12 mouse cellular contexts compared by ENCODE assay signal in the genomic region with DNA sequence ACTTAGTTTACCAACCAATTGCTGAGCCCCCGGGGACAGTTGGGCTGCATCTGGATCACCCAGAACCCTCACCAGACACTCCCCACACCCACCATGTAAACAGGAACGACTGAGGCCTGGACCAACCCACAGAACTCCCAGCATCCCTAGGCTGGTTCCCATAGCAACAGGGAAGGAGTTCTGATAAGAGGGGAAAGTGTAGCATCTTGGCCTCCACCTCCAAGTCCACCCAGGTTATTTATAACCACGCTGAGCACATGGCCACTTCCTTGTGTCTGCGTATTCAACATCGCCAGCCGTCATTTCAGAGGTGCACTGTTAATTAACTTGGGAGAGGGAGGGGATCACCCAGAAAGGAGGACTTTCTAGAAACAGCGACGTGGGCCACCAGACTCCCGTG.
A peak's percentile ranks its signal among the peaks of the same experiment; 100 is the strongest.
DNase-seq lines count a peak whose midpoint lies in the region; ATAC-seq and TF ChIP-seq lines count a peak whose summit lies in the region.
"Had no signal": no experiment of that assay in that cellular context is flagged by ENCODE, and none has a peak within 500 bp of the region (broad histone marks: within the 10 kb centered on the region; RNA-seq: fewer than 3 reads in every experiment).

No protein-coding gene starts in this region.

- no peaks in the 10 kb centered on the region for H3K9me3 ChIP-seq in forebrain, embryonic 14.5 days (replicated peaks; ENCODE audit: control insufficient read depth, low read length)
- no peaks in the 10 kb centered on the region for H3K9me3 ChIP-seq in forebrain, embryonic 15.5 days
- H3K9me3 ChIP-seq in kidney, postnatal 0 days (replicated peaks; ENCODE audit: low read length) = no peaks in the 10 kb centered on the region
- H3K9me3 ChIP-seq in kidney, embryonic 16.5 days (ENCODE audit: low read length) = no peaks in the 10 kb centered on the region
- no peaks in the 10 kb centered on the region for H3K9me3 ChIP-seq in hindbrain, embryonic 14.5 days (ENCODE audit: control insufficient read depth, low read length)
- no peaks in the 10 kb centered on the region for H3K9me3 ChIP-seq in midbrain, embryonic 15.5 days
- H3K9me3 ChIP-seq: liver, embryonic 12.5 days had no signal

- no peak overlapping the region for H3K27ac ChIP-seq in forebrain, embryonic 14.5 days (ENCODE audit: low read depth, low read length)
- H3K27ac ChIP-seq in forebrain, embryonic 15.5 days (replicated peaks) = no peak overlapping the region
- H3K27ac ChIP-seq in kidney, postnatal 0 days = 0 out of 2 replicates have a peak overlapping the region, but pooled peaks have one; percentile 13
- no peak overlapping the region for H3K27ac ChIP-seq in kidney, embryonic 16.5 days (ENCODE audit: low read length)
- no peak overlapping the region for H3K27ac ChIP-seq in hindbrain, embryonic 14.5 days
- H3K27ac ChIP-seq in midbrain, embryonic 15.5 days = peak overlapping the region; percentile 8; the same call in 1 of the 2 replicates
- H3K27ac ChIP-seq: liver, embryonic 12.5 days had no signal

- H3K36me3 ChIP-seq in forebrain, embryonic 14.5 days (ENCODE audit: control insufficient read depth, insufficient read depth, low read length) = no peaks in the 10 kb centered on the region
- no peaks in the 10 kb centered on the region for H3K36me3 ChIP-seq in forebrain, embryonic 15.5 days
- no peaks in the 10 kb centered on the region for H3K36me3 ChIP-seq in kidney, postnatal 0 days (ENCODE audit: insufficient read depth, low read length)
- H3K36me3 ChIP-seq in kidney, embryonic 16.5 days (ENCODE audit: insufficient read depth, low read length) = no peaks in the 10 kb centered on the region
- H3K36me3 ChIP-seq in hindbrain, embryonic 14.5 days (replicated peaks; ENCODE audit: control insufficient read depth, insufficient read depth) = no peaks in the 10 kb centered on the region
- H3K36me3 ChIP-seq in midbrain, embryonic 15.5 days (replicated peaks) = no peaks in the 10 kb centered on the region

- WGBS in forebrain, embryonic 14.5 days = 52% methylated on average over 9 of the region's 9 CpGs
- 56% methylated on average over 9 of the region's 9 CpGs for WGBS in forebrain, embryonic 15.5 days
- WGBS in kidney, postnatal 0 days = 42% methylated on average over 9 of the region's 9 CpGs
- WGBS in kidney, embryonic 16.5 days = 44% methylated on average over 9 of the region's 9 CpGs
- WGBS in hindbrain, embryonic 14.5 days = 44% methylated on average over 9 of the region's 9 CpGs
- WGBS in midbrain, embryonic 15.5 days = 58% methylated on average over 9 of the region's 9 CpGs

- no peak for TF ChIP-seq CTCF in kidney, postnatal 0 days (IDR thresholded peaks at IDR 0.05; ENCODE audit: low read depth)

- ATAC-seq in forebrain, embryonic 14.5 days = no peak
- no peak for ATAC-seq in forebrain, embryonic 15.5 days (replicated peaks)
- no peak for ATAC-seq in kidney, postnatal 0 days (replicated peaks; ENCODE audit: low FRiP score, low read depth)
- ATAC-seq in kidney, embryonic 16.5 days (ENCODE audit: low FRiP score, low TSS enrichment) = no peak
- ATAC-seq in hindbrain, embryonic 14.5 days (ENCODE audit: low FRiP score) = 0 out of 2 replicates have a peak, but pooled peaks have one; percentile 25
- 0 out of 2 replicates have a peak, but pooled peaks have one; percentile 43 for ATAC-seq in midbrain, embryonic 15.5 days (replicated peaks)
- no peak for ATAC-seq in erythroid progenitor cell, adult 5-6 weeks (replicated peaks; ENCODE audit: low FRiP score, poor library complexity, severe bottlenecking)
- ATAC-seq: liver, embryonic 12.5 days had no signal

- no peaks in the 10 kb centered on the region; the same call in 1 of the 2 replicates for H3K4me1 ChIP-seq in forebrain, embryonic 14.5 days (ENCODE audit: control insufficient read depth, insufficient read depth, low read length)
- H3K4me1 ChIP-seq in forebrain, embryonic 15.5 days = peaks cover 24% of the 10 kb centered on the region
- no peaks in the 10 kb centered on the region for H3K4me1 ChIP-seq in kidney, postnatal 0 days (replicated peaks; ENCODE audit: insufficient read depth, low read length)
- H3K4me1 ChIP-seq in kidney, embryonic 16.5 days (ENCODE audit: insufficient read depth, low read length) = peaks cover 17% of the 10 kb centered on the region; the same call in 1 of the 2 replicates
- peaks cover 16% of the 10 kb centered on the region; the same call in 1 of the 2 replicates for H3K4me1 ChIP-seq in hindbrain, embryonic 14.5 days (replicated peaks; ENCODE audit: control insufficient read depth, insufficient read depth, low read length)
- peaks cover 25% of the 10 kb centered on the region for H3K4me1 ChIP-seq in midbrain, embryonic 15.5 days

- no peak overlapping the region for H3K9ac ChIP-seq in forebrain, embryonic 14.5 days (ENCODE audit: low read length)
- no peak overlapping the region for H3K9ac ChIP-seq in forebrain, embryonic 15.5 days (replicated peaks)
- no peak overlapping the region for H3K9ac ChIP-seq in kidney, postnatal 0 days (ENCODE audit: low read depth, low read length)
- H3K9ac ChIP-seq in kidney, embryonic 16.5 days (replicated peaks; ENCODE audit: low read length) = no peak overlapping the region
- no peak overlapping the region for H3K9ac ChIP-seq in hindbrain, embryonic 14.5 days
- no peak overlapping the region for H3K9ac ChIP-seq in midbrain, embryonic 15.5 days
- H3K9ac ChIP-seq: liver, embryonic 12.5 days had no signal

- no peak overlapping the region for H3K4me2 ChIP-seq in forebrain, embryonic 14.5 days (ENCODE audit: low read length)
- no peak overlapping the region for H3K4me2 ChIP-seq in forebrain, embryonic 15.5 days (replicated peaks)
- no peak overlapping the region for H3K4me2 ChIP-seq in kidney, postnatal 0 days (ENCODE audit: low read length)
- H3K4me2 ChIP-seq in kidney, embryonic 16.5 days (replicated peaks; ENCODE audit: low read depth, low read length) = no peak overlapping the region
- no peak overlapping the region for H3K4me2 ChIP-seq in hindbrain, embryonic 14.5 days (replicated peaks)
- no peak overlapping the region for H3K4me2 ChIP-seq in midbrain, embryonic 15.5 days
- H3K4me2 ChIP-seq: liver, embryonic 12.5 days had no signal

- H3K27me3 ChIP-seq in forebrain, embryonic 14.5 days (replicated peaks; ENCODE audit: control insufficient read depth, insufficient read depth, low read length) = no peaks in the 10 kb centered on the region
- H3K27me3 ChIP-seq in forebrain, embryonic 15.5 days = no peaks in the 10 kb centered on the region
- H3K27me3 ChIP-seq in kidney, postnatal 0 days (ENCODE audit: insufficient read depth, low read length) = no peaks in the 10 kb centered on the region
- no peaks in the 10 kb centered on the region for H3K27me3 ChIP-seq in kidney, embryonic 16.5 days (ENCODE audit: insufficient read depth, low read length)
- H3K27me3 ChIP-seq in hindbrain, embryonic 14.5 days (ENCODE audit: control insufficient read depth, insufficient read depth, low read length) = no peaks in the 10 kb centered on the region
- H3K27me3 ChIP-seq in midbrain, embryonic 15.5 days (replicated peaks) = no peaks in the 10 kb centered on the region
- H3K27me3 ChIP-seq: liver, embryonic 12.5 days had no signal

- DNase-seq in forebrain, embryonic 14.5 days (ENCODE audit: low spot score) = peak; percentile 40
- DNase-seq in kidney, postnatal 0 days (ENCODE audit: low spot score) = no peak
- peak; percentile 24 for DNase-seq in hindbrain, embryonic 14.5 days (ENCODE audit: low spot score)
- no peak for DNase-seq in T-cell, adult 2 months (ENCODE audit: low spot score)
- DNase-seq: kidney, postnatal 25 days; lung, postnatal 4 days; thymus, adult 2 months had no signal

- no peak overlapping the region for H3K4me3 ChIP-seq in forebrain, embryonic 14.5 days (ENCODE audit: low read depth, low read length)
- H3K4me3 ChIP-seq in forebrain, embryonic 15.5 days = no peak overlapping the region
- no peak overlapping the region for H3K4me3 ChIP-seq in kidney, postnatal 0 days (replicated peaks; ENCODE audit: low read depth, low read length)
- no peak overlapping the region for H3K4me3 ChIP-seq in kidney, embryonic 16.5 days (ENCODE audit: low read length)
- H3K4me3 ChIP-seq in hindbrain, embryonic 14.5 days (replicated peaks; ENCODE audit: low read length) = no peak overlapping the region
- H3K4me3 ChIP-seq in midbrain, embryonic 15.5 days = no peak overlapping the region
- H3K4me3 ChIP-seq: liver, embryonic 12.5 days had no signal

Comparison
In these comparisons a context has a peak if more than half of its experiments do, and no peak if none do; other contexts are left out.
1. H3K27ac ChIP-seq: peak in kidney, postnatal 0 days (single experiment) and midbrain, embryonic 15.5 days (single experiment); none in forebrain, embryonic 14.5 days (single experiment), forebrain, embryonic 15.5 days (single experiment), kidney, embryonic 16.5 days (single experiment) and hindbrain, embryonic 14.5 days (single experiment).
2. ATAC-seq: peak in hindbrain, embryonic 14.5 days (single experiment) and midbrain, embryonic 15.5 days (single experiment); none in forebrain, embryonic 14.5 days (single experiment), forebrain, embryonic 15.5 days (single experiment), kidney, postnatal 0 days (single experiment), kidney, embryonic 16.5 days (single experiment) and erythroid progenitor cell, adult 5-6 weeks (single experiment).
3. DNase-seq: peak in forebrain, embryonic 14.5 days (single experiment) and hindbrain, embryonic 14.5 days (single experiment); none in kidney, postnatal 0 days (single experiment) and T-cell, adult 2 months (single experiment).